Mouse (Mus musculus): ENCODE measurements around the gene Hoxc6. TPM values are rescaled to one million over a fixed set of nuclear protein-coding genes. Genes with fewer than 3 reads are reported as not detected.

The Hoxc6 gene
- total RNA-seq, 2 experiments from 2014 or later, result not detected

- intact Hi-C loops (cut with DNase I), result no loop called here
- DNase-seq (ENCODE audit: low spot score in 2 of 2), result no peak
Measured at GRCm38 (mm10) chr15:103009265-103010111, 11.4 kb downstream of the Hoxc6 start.

GRCm38 (mm10) chr15:103010112-103010846, 12.2 kb downstream of the Hoxc6 start:
- intact Hi-C loops (cut with DNase I), result no loop called here
- no peak for DNase-seq (ENCODE audit: low spot score in 2 of 2)

GRCm38 (mm10) chr15:103010847-103011555, 12.9 kb downstream of the Hoxc6 start:
- intact Hi-C loops (cut with DNase I), result no loop called here
- no peak for DNase-seq (ENCODE audit: low spot score in 2 of 2)

GRCm38 (mm10) chr15:103011928-103012486, 13.9 kb downstream of the Hoxc6 start:
- no peak for DNase-seq (ENCODE audit: low spot score in 2 of 2)
- intact Hi-C loops (cut with DNase I), result loop anchor here (2.0 kb wide), 1 partner anchor 109 kb away; no protein-coding TSS in a partner anchor

GRCm38 (mm10) chr15:103013238-103013984, 15.4 kb downstream of the Hoxc6 start:
- no peak for DNase-seq (ENCODE audit: low spot score in 2 of 2)
- intact Hi-C loops (cut with DNase I), result loop anchor here (1.0 to 2.0 kb wide), 2 partner anchors 107 to 152 kb away; no protein-coding TSS in a partner anchor

- DNase-seq (ENCODE audit: low spot score in 2 of 2), result no peak
- intact Hi-C loops (cut with DNase I), result no loop called here
Measured at GRCm38 (mm10) chr15:103014166-103015008, 16.3 kb downstream of the Hoxc6 start.

GRCm38 (mm10) chr15:103015009-103015399, 16.9 kb downstream of the Hoxc6 start:
- no peak for DNase-seq (ENCODE audit: low spot score in 2 of 2)
- intact Hi-C loops (cut with DNase I), result no loop called here

- DNase-seq (ENCODE audit: low spot score in 2 of 2), result no peak
- intact Hi-C loops (cut with DNase I), result no loop called here
Measured at GRCm38 (mm10) chr15:103015406-103016166, 17.5 kb downstream of the Hoxc6 start.

GRCm38 (mm10) chr15:103018636-103019035, 20.6 kb downstream of the Hoxc6 start, which contains the start of gene Hoxc4:
TSS of gene Hoxc4 (plus strand) at chr15:103018934.
- DNase-seq (ENCODE audit: low spot score in 2 of 2), result no peak
- intact Hi-C loops (cut with DNase I), result no loop called here

GRCm38 (mm10) chr15:103020899-103021418, 22.9 kb downstream of the Hoxc6 start:
- intact Hi-C loops (cut with DNase I), result no loop called here
- no peak for DNase-seq (ENCODE audit: low spot score in 2 of 2)

GRCm38 (mm10) chr15:103021544-103021943, 23.5 kb downstream of the Hoxc6 start:
- intact Hi-C loops (cut with DNase I), result no loop called here
- no peak for DNase-seq (ENCODE audit: low spot score in 2 of 2)

- no peak for DNase-seq (ENCODE audit: low spot score in 2 of 2)
- intact Hi-C loops (cut with DNase I), result no loop called here
Measured at GRCm38 (mm10) chr15:103024131-103024530, 26.1 kb downstream of the Hoxc6 start.

- no peak for DNase-seq (ENCODE audit: low spot score in 2 of 2)
- intact Hi-C loops (cut with DNase I), result loop anchor here (5.0 kb wide), 1 partner anchor 60 kb away; the partner anchor contains the start of genes Hoxc10 and Hoxc5
Measured at GRCm38 (mm10) chr15:103027266-103028235, 29.5 kb downstream of the Hoxc6 start.

- intact Hi-C loops (cut with DNase I), result loop anchor here (5.0 kb wide), 1 partner anchor 62 kb away; the partner anchor contains the start of genes Hoxc10 and Hoxc5
- no peak for DNase-seq (ENCODE audit: low spot score in 2 of 2)
Measured at GRCm38 (mm10) chr15:103028916-103029512, 31.0 kb downstream of the Hoxc6 start.

- no peak for DNase-seq (ENCODE audit: low spot score in 2 of 2)
- intact Hi-C loops (cut with DNase I), result no loop called here
Measured at GRCm38 (mm10) chr15:103030142-103030541, 32.1 kb downstream of the Hoxc6 start.

- intact Hi-C loops (cut with DNase I), result no loop called here
Measured at GRCm38 (mm10) chr15:103032167-103032566, 34.1 kb downstream of the Hoxc6 start.

More at GRCm38 (mm10) chr15:103032167-103032566, 34.1 kb downstream of the Hoxc6 start:
- DNase-seq (ENCODE audit: low spot score in 2 of 2), result no peak

Data from left cerebral cortex, postnatal 36 days (tissue).